Mouse (Mus musculus) heart, embryonic 16.5 days (tissue): Measurements from ENCODE around the gene Pkhd1. TPM values are rescaled to one million over a fixed set of nuclear protein-coding genes. Genes with fewer than 3 reads are reported as not detected.

Source experiments
- ATAC-seq: fragments of 200-750 bp; cut with Nextera tagmentation; replicated peaks from 2 replicates; pipeline ENCODE4 v1.8.0; 2017; ENCODE audit warnings: moderate number of reproducible peaks; ENCODE audit not compliant: insufficient read depth, low FRiP score; ENCODE audit errors: extremely low read depth
- H3K27ac ChIP-seq: fragments of 300-500 bp; sonication (generic); 2 replicates; pipeline ENCODE4 v1.5.1; 2014; ENCODE audit warnings: mild to moderate bottlenecking, low read length, control low read depth, moderate library complexity
- H3K27me3 ChIP-seq: fragments of 300-500 bp; sonication (generic); 2 replicates; pipeline ENCODE4 v1.6.1; 2014; ENCODE audit warnings: low read length, mixed read lengths; ENCODE audit not compliant: control insufficient read depth, insufficient read depth
- H3K36me3 ChIP-seq: fragments of 300-500 bp; sonication (generic); 2 replicates; pipeline ENCODE4 v1.6.1; 2014; ENCODE audit not compliant: control insufficient read depth, insufficient read depth
- H3K4me1 ChIP-seq: fragments of 300-500 bp; sonication (generic); 2 replicates; pipeline ENCODE4 v1.6.1; 2014; ENCODE audit warnings: low read length, mixed read lengths; ENCODE audit not compliant: control insufficient read depth, insufficient read depth
- H3K4me2 ChIP-seq: fragments of 300-500 bp; sonication (generic); 2 replicates; pipeline ENCODE4 v1.6.1; 2014; ENCODE audit warnings: low read depth, mild to moderate bottlenecking, control low read depth, low read length
- H3K4me3 ChIP-seq: fragments of 300-500 bp; sonication (generic); 2 replicates; pipeline ENCODE4 v1.5.1; 2014; ENCODE audit warnings: mild to moderate bottlenecking, control low read depth, low read length
- H3K9ac ChIP-seq: fragments of 300-500 bp; sonication (generic); 2 replicates; pipeline ENCODE4 v1.6.1; 2014; ENCODE audit warnings: low read length, control low read depth
- H3K9me3 ChIP-seq: fragments of 300-500 bp; sonication (generic); replicated peaks from 2 replicates; pipeline ENCODE4 v1.6.1; 2016; ENCODE audit warnings: low read length; ENCODE audit not compliant: control insufficient read depth
- WGBS: fragments of 180-500 bp; shearing (Covaris S2); extraction: QIAGEN DNeasy Blood & Tissue Kit; methylation state at CpG from one replicate; pipeline ENCODE4 v1.1.7; 2014; 5-methylcytosine and 5-hydroxymethylcytosine counted together
- polyA plus RNA-seq: library from polyadenylated mRNA; unstranded; fragments of >200 nt; fragmentation: Nextera tagmentation; extraction: Ambion mirVana; gene quantifications from 2 replicates; pipeline ENCODE4 v1.2.1, GENCODE M21; 2015

Pkhd1 gene
- polyA plus RNA-seq, 1 experiment from 2014 or later, result not detected

- no peak for ATAC-seq
- H3K27ac ChIP-seq, result no peak overlapping the region
- WGBS, result 81% methylated on average over 4 of the region's 4 CpGs
- H3K4me1 ChIP-seq, result 0 out of 2 replicates have a peak, but pooled peaks cover 4% of the 10 kb centered on the region
- H3K9me3 ChIP-seq, result 0 out of 2 replicates have a peak, but pooled peaks cover 2% of the 10 kb centered on the region
- H3K4me2 ChIP-seq, result no peak overlapping the region
- H3K36me3 ChIP-seq, result no peaks in the 10 kb centered on the region
- no peak overlapping the region for H3K4me3 ChIP-seq
- no peak overlapping the region for H3K9ac ChIP-seq
- no peaks in the 10 kb centered on the region for H3K27me3 ChIP-seq
Measured at GRCm38 (mm10) chr1:20623375-20623774, 5.5 kb upstream of the Pkhd1 start.

GRCm38 (mm10) chr1:20620611-20621010 lies 2.7 kb upstream of the Pkhd1 start:
- no peak for ATAC-seq
- Histone ChIP-seq H3K9ac (no peak overlapping the region), H3K27ac (no peak overlapping the region), H3K4me2 (no peak overlapping the region), H3K4me3 (no peak overlapping the region), H3K36me3 (no peaks in the 10 kb centered on the region), H3K27me3 (no peaks in the 10 kb centered on the region), H3K9me3 (no peaks in the 10 kb centered on the region), H3K4me1 (0 out of 2 replicates have a peak, but pooled peaks cover 4% of the 10 kb centered on the region)
- 33% methylated on average over 2 of the region's 2 CpGs for WGBS

GRCm38 (mm10) chr1:20619363-20619762 lies 1.5 kb upstream of the Pkhd1 start:
- Histone ChIP-seq H3K4me3 (no peak overlapping the region), H3K36me3 (no peaks in the 10 kb centered on the region), H3K27ac (no peak overlapping the region), H3K9ac (no peak overlapping the region), H3K27me3 (no peaks in the 10 kb centered on the region), H3K4me1 (0 out of 2 replicates have a peak, but pooled peaks cover 4% of the 10 kb centered on the region), H3K4me2 (no peak overlapping the region), H3K9me3 (no peaks in the 10 kb centered on the region)
- no peak for ATAC-seq
- 18% methylated on average over 3 of the region's 3 CpGs for WGBS

- Histone ChIP-seq H3K4me1 (no peaks in the 10 kb centered on the region), H3K27me3 (no peaks in the 10 kb centered on the region), H3K36me3 (no peaks in the 10 kb centered on the region), H3K9me3 (no peaks in the 10 kb centered on the region), H3K9ac (no peak overlapping the region), H3K27ac (no peak overlapping the region), H3K4me3 (no peak overlapping the region), H3K4me2 (no peak overlapping the region)
- WGBS, result 24% methylated on average over 7 of the region's 7 CpGs
- ATAC-seq, result no peak
Measured at GRCm38 (mm10) chr1:20612643-20613042, 5.2 kb downstream of the Pkhd1 start.

GRCm38 (mm10) chr1:20605489-20605888 lies 12.4 kb downstream of the Pkhd1 start:
- no peaks in the 10 kb centered on the region for H3K4me1 ChIP-seq
- ATAC-seq, result no peak
- no peaks in the 10 kb centered on the region for H3K9me3 ChIP-seq
- no peak overlapping the region for H3K4me2 ChIP-seq
- H3K36me3 ChIP-seq, result no peaks in the 10 kb centered on the region
- H3K9ac ChIP-seq, result no peak overlapping the region
- H3K4me3 ChIP-seq, result no peak overlapping the region
- 77% methylated on average over 2 of the region's 2 CpGs for WGBS
- no peaks in the 10 kb centered on the region for H3K27me3 ChIP-seq
- no peak overlapping the region for H3K27ac ChIP-seq

- no peaks in the 10 kb centered on the region for H3K27me3 ChIP-seq
- no peaks in the 10 kb centered on the region for H3K4me1 ChIP-seq
- ATAC-seq, result no peak
- no peaks in the 10 kb centered on the region for H3K36me3 ChIP-seq
- H3K9me3 ChIP-seq, result no peaks in the 10 kb centered on the region
- no peak overlapping the region for H3K9ac ChIP-seq
- WGBS, result 71% methylated on average over 5 of the region's 5 CpGs
- no peak overlapping the region for H3K27ac ChIP-seq
- H3K4me2 ChIP-seq, result no peak overlapping the region
- H3K4me3 ChIP-seq, result no peak overlapping the region
Measured at GRCm38 (mm10) chr1:20590488-20590887, 27.4 kb downstream of the Pkhd1 start.

- no peaks in the 10 kb centered on the region for H3K36me3 ChIP-seq
- no peak for ATAC-seq
- H3K4me1 ChIP-seq, result no peaks in the 10 kb centered on the region
- H3K4me3 ChIP-seq, result no peak overlapping the region
- no peak overlapping the region for H3K4me2 ChIP-seq
- H3K27ac ChIP-seq, result no peak overlapping the region
- H3K9me3 ChIP-seq, result no peaks in the 10 kb centered on the region
- H3K27me3 ChIP-seq, result no peaks in the 10 kb centered on the region
- 64% methylated on average over 5 of the region's 5 CpGs for WGBS
- H3K9ac ChIP-seq, result no peak overlapping the region
Measured at GRCm38 (mm10) chr1:20571469-20571868, 46.4 kb downstream of the Pkhd1 start.

GRCm38 (mm10) chr1:20569430-20569829 lies 48.4 kb downstream of the Pkhd1 start:
- Histone ChIP-seq H3K4me3 (no peak overlapping the region), H3K27me3 (no peaks in the 10 kb centered on the region), H3K36me3 (no peaks in the 10 kb centered on the region), H3K4me2 (no peak overlapping the region), H3K9ac (no peak overlapping the region), H3K4me1 (no peaks in the 10 kb centered on the region), H3K9me3 (no peaks in the 10 kb centered on the region), H3K27ac (no peak overlapping the region)
- WGBS, result 72% methylated on average over 3 of the region's 3 CpGs
- ATAC-seq, result no peak

- H3K9ac ChIP-seq, result no peak overlapping the region
- WGBS, result 87% methylated on average over 6 of the region's 6 CpGs
- no peaks in the 10 kb centered on the region for H3K4me1 ChIP-seq
- no peak overlapping the region for H3K27ac ChIP-seq
- H3K36me3 ChIP-seq, result no peaks in the 10 kb centered on the region
- no peak for ATAC-seq
- no peak overlapping the region for H3K4me2 ChIP-seq
- no peak overlapping the region for H3K4me3 ChIP-seq
- no peaks in the 10 kb centered on the region for H3K9me3 ChIP-seq
- no peaks in the 10 kb centered on the region for H3K27me3 ChIP-seq
Measured at GRCm38 (mm10) chr1:20558443-20558842, 59.4 kb downstream of the Pkhd1 start.

GRCm38 (mm10) chr1:20554398-20554797 lies 63.5 kb downstream of the Pkhd1 start:
- Histone ChIP-seq H3K27me3 (no peaks in the 10 kb centered on the region), H3K4me1 (no peaks in the 10 kb centered on the region), H3K4me3 (no peak overlapping the region), H3K4me2 (no peak overlapping the region), H3K36me3 (no peaks in the 10 kb centered on the region), H3K9ac (no peak overlapping the region), H3K9me3 (no peaks in the 10 kb centered on the region), H3K27ac (no peak overlapping the region)
- WGBS, result 28% methylated on average over 6 of the region's 6 CpGs
- ATAC-seq, result no peak
